Mouse (Mus musculus): Measurements from ENCODE around the gene Mbd3. TPM values are rescaled to one million over a fixed set of nuclear protein-coding genes. Genes with fewer than 3 reads are reported as not detected.

Mbd3 gene
- polyA plus RNA-seq, 1 experiment from 2014 or later = 346 TPM

- H3K27me3 ChIP-seq (ENCODE audit: poor library complexity, severe bottlenecking) = no peaks in the 10 kb centered on the region
- peak overlapping the region; percentile 95 for H3K4me3 ChIP-seq
- peak overlapping the region; percentile 95 for H3K27ac ChIP-seq
- peaks cover 62% of the 10 kb centered on the region for H3K36me3 ChIP-seq (replicated peaks)
- 4% methylated on average over 93 of the region's 94 CpGs for WGBS
- no peak for DNase-seq (ENCODE audit: extremely low spot score, low spot score)
- H3K9me3 ChIP-seq = no peaks in the 10 kb centered on the region
- H3K4me1 ChIP-seq = peaks cover 52% of the 10 kb centered on the region
Measured at GRCm38 (mm10) chr10:80386735-80387471, 12.4 kb downstream of the Mbd3 start.

DNA sequence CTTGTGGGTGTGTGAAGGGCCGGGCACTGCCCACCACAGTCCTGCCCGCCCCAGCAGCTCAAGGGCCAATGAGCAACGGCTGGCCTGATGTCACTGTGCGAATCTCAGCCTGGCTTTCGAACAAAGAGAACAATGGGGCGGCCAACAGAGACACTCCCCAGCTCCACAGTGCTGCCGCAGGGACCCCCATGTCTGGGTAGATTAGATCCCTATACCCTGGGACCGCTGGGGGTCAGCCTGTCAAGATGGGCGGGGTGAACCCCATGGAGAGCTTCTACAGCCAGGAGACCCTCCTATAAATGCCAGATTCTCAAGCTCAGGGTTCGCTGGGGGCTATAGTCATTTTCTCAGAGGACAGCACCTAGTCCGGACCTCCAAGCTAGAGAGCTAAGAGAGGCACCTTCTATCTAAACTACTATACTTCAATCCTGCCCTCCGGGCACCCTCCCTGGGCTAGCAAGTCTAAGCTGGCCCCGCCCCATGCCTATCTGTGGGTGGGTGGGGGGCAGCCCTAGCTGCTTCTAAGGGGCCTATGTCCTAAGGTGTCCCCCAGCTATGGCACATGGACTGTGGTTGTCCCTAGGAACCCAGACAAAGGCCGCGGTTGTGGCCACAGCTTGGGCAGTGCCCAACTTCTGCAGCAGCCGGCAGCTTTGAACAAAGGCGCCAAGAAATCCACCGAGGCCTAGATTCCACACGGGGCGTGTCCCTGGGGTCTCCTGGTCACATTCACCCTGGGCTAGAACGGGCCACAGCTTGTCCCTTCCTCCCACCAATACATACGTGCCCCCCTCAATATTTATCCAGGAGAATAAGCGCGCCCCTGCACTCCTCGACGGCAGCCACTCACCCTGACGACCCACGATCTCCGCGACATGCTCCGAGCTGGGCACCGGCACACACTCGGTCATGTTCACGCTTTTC lies 13.3 kb downstream of the Mbd3 start:
- H3K4me1 ChIP-seq = peaks cover 53% of the 10 kb centered on the region
- peak overlapping the region; percentile 95 for H3K27ac ChIP-seq
- peak; percentile 80 for DNase-seq (ENCODE audit: extremely low spot score, low spot score)
- H3K36me3 ChIP-seq (replicated peaks) = peaks cover 62% of the 10 kb centered on the region
- H3K9me3 ChIP-seq = no peaks in the 10 kb centered on the region
- peak overlapping the region; percentile 95 for H3K4me3 ChIP-seq
- under 1% methylated on average over 34 of the region's 34 CpGs for WGBS
- H3K27me3 ChIP-seq (ENCODE audit: poor library complexity, severe bottlenecking) = no peaks in the 10 kb centered on the region

GRCm38 (mm10) chr10:80385310-80385709 lies 14.0 kb downstream of the Mbd3 start:
- no peaks in the 10 kb centered on the region for H3K9me3 ChIP-seq
- H3K4me3 ChIP-seq = peak overlapping the region; percentile 95
- no peak for DNase-seq (ENCODE audit: extremely low spot score, low spot score)
- peak overlapping the region; percentile 95 for H3K27ac ChIP-seq
- H3K36me3 ChIP-seq (replicated peaks) = peaks cover 62% of the 10 kb centered on the region
- no peaks in the 10 kb centered on the region for H3K27me3 ChIP-seq (ENCODE audit: poor library complexity, severe bottlenecking)
- H3K4me1 ChIP-seq = peaks cover 55% of the 10 kb centered on the region
- 18% methylated on average over 7 of the region's 7 CpGs for WGBS

DNA sequence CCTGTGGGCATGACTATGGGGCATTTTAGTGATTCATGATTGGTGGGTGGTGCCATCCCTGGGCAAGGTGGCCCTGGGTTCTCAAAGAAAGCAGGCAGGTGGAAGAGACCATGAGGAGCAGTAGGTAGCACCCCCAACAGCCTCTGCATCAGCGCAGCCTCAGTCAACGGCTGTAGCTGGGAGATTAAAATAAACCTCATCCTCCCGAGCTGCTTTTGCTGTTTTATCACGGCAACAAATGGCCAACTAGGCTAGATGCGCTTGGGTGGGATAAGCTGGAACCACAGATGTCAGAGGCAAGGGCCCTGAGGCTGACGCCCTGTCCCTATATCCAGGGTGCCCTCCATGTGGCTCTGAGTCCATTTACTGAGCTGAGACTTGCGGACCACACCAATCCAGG lies 14.6 kb downstream of the Mbd3 start:
- Histone ChIP-seq H3K27me3 (ENCODE audit: poor library complexity, severe bottlenecking) (no peaks in the 10 kb centered on the region), H3K9me3 (no peaks in the 10 kb centered on the region), H3K27ac (peak overlapping the region; percentile 95), H3K4me1 (peaks cover 55% of the 10 kb centered on the region), H3K36me3 (replicated peaks) (peaks cover 62% of the 10 kb centered on the region), H3K4me3 (peak overlapping the region; percentile 95)
- DNase-seq (ENCODE audit: extremely low spot score, low spot score) = no peak
- WGBS = 87% methylated on average over 7 of the region's 7 CpGs

DNA sequence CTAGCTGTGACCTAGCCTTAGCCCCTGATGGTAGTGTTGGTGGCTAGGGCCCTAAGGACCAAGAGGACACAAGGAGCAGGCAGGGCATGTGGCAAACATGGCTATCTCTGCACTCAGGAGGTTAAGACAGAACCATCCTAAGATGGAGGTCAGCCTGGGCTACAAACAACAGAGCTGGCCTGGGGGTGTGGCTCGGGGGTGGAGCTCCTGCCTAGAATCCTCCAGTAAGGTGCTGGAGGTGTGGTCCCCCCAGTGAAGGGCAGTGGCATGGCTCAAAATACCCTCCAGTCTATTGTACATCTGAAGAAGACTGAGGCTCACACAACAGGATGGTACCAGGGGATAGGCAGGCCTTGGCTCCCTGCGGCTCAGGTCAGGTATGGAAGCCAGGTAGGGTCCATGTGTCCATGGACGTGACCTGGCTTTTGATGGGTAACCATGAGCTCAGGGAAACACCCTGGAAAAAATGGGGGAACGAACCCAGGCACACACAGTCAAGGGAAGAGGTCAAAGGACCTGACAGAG lies 15.2 kb downstream of the Mbd3 start:
- Histone ChIP-seq H3K9me3 (no peaks in the 10 kb centered on the region), H3K4me1 (peaks cover 55% of the 10 kb centered on the region), H3K4me3 (peak overlapping the region; percentile 95), H3K27ac (peak overlapping the region; percentile 95; the same call in 1 of the 2 replicates), H3K27me3 (ENCODE audit: poor library complexity, severe bottlenecking) (no peaks in the 10 kb centered on the region), H3K36me3 (replicated peaks) (peaks cover 63% of the 10 kb centered on the region)
- no peak for DNase-seq (ENCODE audit: extremely low spot score, low spot score)
- 86% methylated on average over 4 of the region's 4 CpGs for WGBS

DNA sequence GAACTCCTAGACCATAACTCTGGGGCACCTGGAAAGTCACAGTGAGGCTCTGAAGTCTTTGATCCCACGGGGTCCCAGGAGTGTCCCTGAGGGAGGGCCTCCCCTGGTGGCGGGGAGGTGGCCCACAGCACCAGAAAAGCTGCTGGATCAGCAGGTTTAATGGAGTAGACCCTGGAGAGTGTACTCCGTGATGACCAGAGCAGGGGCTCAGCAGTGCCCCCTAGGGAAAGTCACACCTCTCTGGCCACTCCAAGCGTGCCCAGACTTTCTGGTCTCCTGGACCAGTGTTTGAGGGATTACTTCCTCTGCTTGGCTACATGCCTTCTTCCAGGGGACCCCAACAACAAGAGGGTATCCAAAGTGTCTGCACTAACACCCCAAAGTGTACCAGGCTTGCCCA lies 15.9 kb downstream of the Mbd3 start:
- 79% methylated on average over 4 of the region's 4 CpGs for WGBS
- no peak for DNase-seq (ENCODE audit: extremely low spot score, low spot score)
- Histone ChIP-seq H3K9me3 (no peaks in the 10 kb centered on the region), H3K4me1 (peaks cover 50% of the 10 kb centered on the region), H3K36me3 (replicated peaks) (peaks cover 64% of the 10 kb centered on the region), H3K4me3 (peak overlapping the region; percentile 95), H3K27ac (peak overlapping the region; percentile 95; the same call in 1 of the 2 replicates), H3K27me3 (ENCODE audit: poor library complexity, severe bottlenecking) (no peaks in the 10 kb centered on the region)

GRCm38 (mm10) chr10:80382641-80383365 lies 16.5 kb downstream of the Mbd3 start:
- peaks cover 64% of the 10 kb centered on the region for H3K36me3 ChIP-seq (replicated peaks)
- H3K4me1 ChIP-seq = peaks cover 44% of the 10 kb centered on the region
- 0 out of 2 replicates have a peak overlapping the region, but pooled peaks have one; percentile 95 for H3K27ac ChIP-seq
- H3K9me3 ChIP-seq = no peaks in the 10 kb centered on the region
- 95% methylated on average over 7 of the region's 7 CpGs for WGBS
- H3K27me3 ChIP-seq (ENCODE audit: poor library complexity, severe bottlenecking) = no peaks in the 10 kb centered on the region
- no peak for DNase-seq (ENCODE audit: extremely low spot score, low spot score)
- H3K4me3 ChIP-seq = peak overlapping the region; percentile 95; the same call in 1 of the 2 replicates

GRCm38 (mm10) chr10:80377716-80378115 lies 21.6 kb downstream of the Mbd3 start:
- peaks cover 37% of the 10 kb centered on the region for H3K36me3 ChIP-seq (replicated peaks)
- H3K9me3 ChIP-seq = no peaks in the 10 kb centered on the region
- peaks cover 4% of the 10 kb centered on the region; the same call in 1 of the 2 replicates for H3K4me1 ChIP-seq
- H3K27me3 ChIP-seq (ENCODE audit: poor library complexity, severe bottlenecking) = peaks cover 8% of the 10 kb centered on the region
- no peak overlapping the region for H3K27ac ChIP-seq
- DNase-seq (ENCODE audit: extremely low spot score, low spot score) = no peak
- H3K4me3 ChIP-seq = no peak overlapping the region
- 48% methylated on average over 10 of the region's 10 CpGs for WGBS

GRCm38 (mm10) chr10:80376160-80376559 lies 23.2 kb downstream of the Mbd3 start:
- Histone ChIP-seq H3K9me3 (no peaks in the 10 kb centered on the region), H3K27me3 (ENCODE audit: poor library complexity, severe bottlenecking) (peaks cover 12% of the 10 kb centered on the region), H3K36me3 (replicated peaks) (peaks cover 21% of the 10 kb centered on the region), H3K4me3 (no peak overlapping the region), H3K27ac (no peak overlapping the region), H3K4me1 (peaks cover 16% of the 10 kb centered on the region)
- peak; percentile 94 for DNase-seq (ENCODE audit: extremely low spot score, low spot score)
- 2% methylated on average over 7 of the region's 7 CpGs for WGBS

DNA sequence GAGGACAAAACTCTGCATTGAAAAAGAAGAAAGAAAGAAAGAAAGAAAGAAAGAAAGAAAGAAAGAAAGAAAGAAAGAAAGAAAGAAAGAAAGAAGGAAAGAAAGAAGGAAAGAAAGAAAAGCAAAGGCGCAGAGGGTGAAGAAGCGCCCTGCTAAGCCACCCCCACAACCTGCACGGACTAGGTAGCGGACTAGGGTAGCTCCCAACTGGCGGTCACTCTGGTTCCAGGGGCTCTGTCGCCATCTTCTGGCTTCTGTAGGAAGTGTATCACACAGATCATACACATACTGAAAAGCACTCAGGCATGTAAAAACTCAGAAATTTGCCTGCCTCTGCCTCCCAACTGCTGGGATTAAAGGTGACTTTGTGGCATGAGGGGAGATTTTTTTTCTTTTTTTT lies 25.3 kb downstream of the Mbd3 start:
- peak; percentile 63 for DNase-seq (ENCODE audit: extremely low spot score, low spot score)

GRCm38 (mm10) chr10:80372706-80373105 lies 26.6 kb downstream of the Mbd3 start:
- Histone ChIP-seq H3K27ac (no peak overlapping the region), H3K9me3 (0 out of 2 replicates have a peak, but pooled peaks cover 5% of the 10 kb centered on the region), H3K36me3 (replicated peaks) (no peaks in the 10 kb centered on the region), H3K27me3 (ENCODE audit: poor library complexity, severe bottlenecking) (peaks cover 19% of the 10 kb centered on the region), H3K4me1 (peaks cover 15% of the 10 kb centered on the region), H3K4me3 (no peak overlapping the region)
- 86% methylated on average over 6 of the region's 6 CpGs for WGBS
- DNase-seq (ENCODE audit: extremely low spot score, low spot score) = no peak

More for the DNA sequence above, 25.3 kb downstream of the Mbd3 start:
- Histone ChIP-seq H3K9me3 (no peaks in the 10 kb centered on the region), H3K27me3 (ENCODE audit: poor library complexity, severe bottlenecking) (peaks cover 12% of the 10 kb centered on the region), H3K4me3 (no peak overlapping the region), H3K36me3 (replicated peaks) (0 out of 2 replicates have a peak, but pooled peaks cover under 1% of the 10 kb centered on the region), H3K27ac (no peak overlapping the region), H3K4me1 (peaks cover 15% of the 10 kb centered on the region)
- WGBS = 17% methylated on average over 6 of the region's 6 CpGs

- Histone ChIP-seq H3K9me3 (0 out of 2 replicates have a peak, but pooled peaks cover 5% of the 10 kb centered on the region), H3K27me3 (ENCODE audit: poor library complexity, severe bottlenecking) (peaks cover 25% of the 10 kb centered on the region), H3K4me3 (peak overlapping the region; percentile 37), H3K27ac (peak overlapping the region; percentile 62; the same call in 1 of the 2 replicates), H3K4me1 (peaks cover 15% of the 10 kb centered on the region), H3K36me3 (replicated peaks) (no peaks in the 10 kb centered on the region)
- no peak for DNase-seq (ENCODE audit: extremely low spot score, low spot score)
- WGBS = 59% methylated on average over 9 of the region's 9 CpGs
Measured at GRCm38 (mm10) chr10:80371983-80372382, 27.4 kb downstream of the Mbd3 start.

All from forebrain, embryonic 10.5 days (tissue).